Mouse (Mus musculus): ENCODE results near the gene Obsl1.

DNA sequence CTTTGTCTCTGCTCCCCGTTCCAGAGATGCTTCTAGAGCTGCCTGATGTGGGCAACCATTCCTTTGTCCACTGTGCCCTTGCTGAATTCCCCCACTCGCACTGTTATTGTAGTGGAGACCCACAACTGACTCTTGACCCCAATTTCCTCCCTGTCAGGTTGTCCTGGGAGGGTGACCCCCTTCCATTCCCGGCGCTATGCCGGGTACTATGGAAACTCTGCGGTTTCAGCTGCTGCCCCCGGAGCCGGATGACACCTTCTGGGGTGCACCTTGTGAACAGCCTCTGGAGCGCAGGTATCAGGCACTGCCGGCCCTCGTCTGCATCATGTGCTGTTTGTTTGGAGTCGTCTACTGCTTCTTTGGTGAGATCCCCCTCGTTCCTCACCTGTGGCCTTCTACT is 26.2 kb downstream of the Obsl1 start:
- TF ChIP-seq POLR2A (IDR thresholded peaks at IDR 0.05; ENCODE audit: insufficient read depth, low read depth, low read length) (no peak), CTCF (IDR thresholded peaks at IDR 0.05) (no peak)

Data from heart, adult 2 months (tissue).